Mouse (Mus musculus): ENCODE data around the gene Nadk. TPM values are rescaled to one million over a fixed set of nuclear protein-coding genes. Genes with fewer than 3 reads are reported as not detected.

Gene Nadk
- polyA plus RNA-seq, 1 experiment = 141 TPM

DNA sequence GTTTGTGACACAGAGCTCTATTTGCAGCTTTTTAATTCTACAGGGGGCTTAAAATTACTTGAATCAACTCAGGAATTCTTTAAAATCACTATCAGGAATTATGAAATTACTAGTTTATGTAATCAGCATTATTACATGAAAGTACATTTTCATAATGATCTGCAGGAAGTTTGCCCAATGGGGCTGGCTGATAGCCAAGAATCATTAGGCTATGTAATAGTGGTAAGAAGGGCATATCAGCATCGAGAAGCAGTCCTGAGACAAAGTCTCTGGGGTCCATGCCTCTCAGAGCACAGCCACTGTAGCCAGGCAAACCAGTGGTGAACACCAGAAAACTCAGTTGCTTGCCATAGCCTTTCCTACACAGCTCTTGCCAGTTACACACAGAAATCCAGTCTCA, 31.6 kb downstream of the Nadk start:
- DNase-seq = no peak

GRCm38 (mm10) chr4:155595777-155596176, 33.6 kb downstream of the Nadk start:
- Histone ChIP-seq H3K4me1 (ENCODE audit: control insufficient read depth, insufficient read depth, low read length) (0 out of 2 replicates have a peak, but pooled peaks cover 3% of the 10 kb centered on the region), H3K27me3 (replicated peaks; ENCODE audit: control insufficient read depth, insufficient read depth, low read length) (no peaks in the 10 kb centered on the region), H3K36me3 (ENCODE audit: control insufficient read depth, insufficient read depth, low read length) (no peaks in the 10 kb centered on the region), H3K4me3 (ENCODE audit: insufficient read depth, low read depth, low read length) (no peak overlapping the region), H3K27ac (ENCODE audit: insufficient read depth, low read depth, low read length) (no peak overlapping the region)
- whole genome bisulfite sequencing = 75% methylated on average over 3 of the region's 3 CpGs
- no peak for DNase-seq
- TF ChIP-seq CTCF (conservative IDR thresholded peaks at IDR 0.05; ENCODE audit: insufficient read depth, insufficient read length, low read depth, low read length) (no peak), POLR2A (IDR thresholded peaks at IDR 0.05; ENCODE audit: low read depth, low read length) (no peak)

More for the DNA sequence above, 31.6 kb downstream of the Nadk start:
- Histone ChIP-seq H3K4me3 (ENCODE audit: insufficient read depth, low read depth, low read length) (no peak overlapping the region), H3K27ac (ENCODE audit: insufficient read depth, low read depth, low read length) (no peak overlapping the region), H3K36me3 (ENCODE audit: control insufficient read depth, insufficient read depth, low read length) (no peaks in the 10 kb centered on the region), H3K4me1 (ENCODE audit: control insufficient read depth, insufficient read depth, low read length) (0 out of 2 replicates have a peak, but pooled peaks cover 3% of the 10 kb centered on the region), H3K27me3 (replicated peaks; ENCODE audit: control insufficient read depth, insufficient read depth, low read length) (no peaks in the 10 kb centered on the region)
- 42% methylated on average over 1 of the region's 1 CpGs for WGBS
- TF ChIP-seq CTCF (conservative IDR thresholded peaks at IDR 0.05; ENCODE audit: insufficient read depth, insufficient read length, low read depth, low read length) (no peak), POLR2A (IDR thresholded peaks at IDR 0.05; ENCODE audit: low read depth, low read length) (no peak)

GRCm38 (mm10) chr4:155596606-155597005, 34.4 kb downstream of the Nadk start:
- Histone ChIP-seq H3K27ac (ENCODE audit: insufficient read depth, low read depth, low read length) (no peak overlapping the region), H3K36me3 (ENCODE audit: control insufficient read depth, insufficient read depth, low read length) (no peaks in the 10 kb centered on the region), H3K4me1 (ENCODE audit: control insufficient read depth, insufficient read depth, low read length) (0 out of 2 replicates have a peak, but pooled peaks cover 3% of the 10 kb centered on the region), H3K27me3 (replicated peaks; ENCODE audit: control insufficient read depth, insufficient read depth, low read length) (no peaks in the 10 kb centered on the region), H3K4me3 (ENCODE audit: insufficient read depth, low read depth, low read length) (no peak overlapping the region)
- 45% methylated on average over 5 of the region's 5 CpGs for WGBS
- TF ChIP-seq POLR2A (IDR thresholded peaks at IDR 0.05; ENCODE audit: low read depth, low read length) = no peak
- TF ChIP-seq CTCF (conservative IDR thresholded peaks at IDR 0.05; ENCODE audit: insufficient read depth, insufficient read length, low read depth, low read length) = no peak
- DNase-seq = no peak

DNA sequence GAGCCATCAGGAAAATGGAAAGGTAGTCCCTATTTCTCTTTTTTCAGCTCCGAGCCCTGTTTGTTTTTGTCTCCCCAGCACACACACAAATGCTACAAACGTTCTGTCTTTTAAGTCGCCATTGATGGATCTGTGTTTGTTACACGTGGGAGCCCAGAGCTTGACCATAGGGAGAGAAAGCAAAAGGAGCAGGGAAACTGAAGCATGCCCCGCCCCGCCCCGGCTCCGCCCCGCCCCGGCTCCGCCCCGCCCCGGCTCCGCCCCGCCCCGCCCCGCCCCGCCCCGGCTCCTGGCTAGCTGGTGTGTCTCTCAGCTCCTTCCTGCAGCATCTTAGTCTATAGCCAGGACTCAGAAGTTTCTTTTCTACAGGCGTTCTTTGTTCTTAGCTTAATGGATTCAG, 36.4 kb downstream of the Nadk start:
- no peak for DNase-seq
- H3K27me3 ChIP-seq (replicated peaks; ENCODE audit: control insufficient read depth, insufficient read depth, low read length) = no peaks in the 10 kb centered on the region
- H3K4me1 ChIP-seq (ENCODE audit: control insufficient read depth, insufficient read depth, low read length) = 0 out of 2 replicates have a peak, but pooled peaks cover 7% of the 10 kb centered on the region
- no peak overlapping the region for H3K4me3 ChIP-seq (ENCODE audit: insufficient read depth, low read depth, low read length)
- H3K36me3 ChIP-seq (ENCODE audit: control insufficient read depth, insufficient read depth, low read length) = no peaks in the 10 kb centered on the region; the same call in 1 of the 2 replicates
- H3K27ac ChIP-seq (ENCODE audit: insufficient read depth, low read depth, low read length) = no peak overlapping the region
- 17% methylated on average over 16 of the region's 20 CpGs for WGBS
- TF ChIP-seq CTCF (conservative IDR thresholded peaks at IDR 0.05; ENCODE audit: insufficient read depth, insufficient read length, low read depth, low read length) (no peak), POLR2A (IDR thresholded peaks at IDR 0.05; ENCODE audit: low read depth, low read length) (no peak)

GRCm38 (mm10) chr4:155599901-155600825, 38.0 kb downstream of the Nadk start:
- Histone ChIP-seq H3K27ac (ENCODE audit: insufficient read depth, low read depth, low read length) (no peak overlapping the region; the same call in 1 of the 2 replicates), H3K27me3 (replicated peaks; ENCODE audit: control insufficient read depth, insufficient read depth, low read length) (no peaks in the 10 kb centered on the region), H3K4me1 (ENCODE audit: control insufficient read depth, insufficient read depth, low read length) (0 out of 2 replicates have a peak, but pooled peaks cover 7% of the 10 kb centered on the region), H3K36me3 (ENCODE audit: control insufficient read depth, insufficient read depth, low read length) (no peaks in the 10 kb centered on the region; the same call in 1 of the 2 replicates), H3K4me3 (ENCODE audit: insufficient read depth, low read depth, low read length) (no peak overlapping the region)
- no peak for DNase-seq
- TF ChIP-seq CTCF (conservative IDR thresholded peaks at IDR 0.05; ENCODE audit: insufficient read depth, insufficient read length, low read depth, low read length) = no peak
- WGBS = 77% methylated on average over 11 of the region's 11 CpGs

- DNase-seq = peak; percentile 96
- Histone ChIP-seq H3K4me3 (ENCODE audit: insufficient read depth, low read depth, low read length) (peak within 1 kb of the TSS; percentile 95), H3K27me3 (replicated peaks; ENCODE audit: control insufficient read depth, insufficient read depth, low read length) (no peaks in the 10 kb centered on the region), H3K4me1 (ENCODE audit: control insufficient read depth, insufficient read depth, low read length) (0 out of 2 replicates have a peak, but pooled peaks cover 6% of the 10 kb centered on the region), H3K36me3 (ENCODE audit: control insufficient read depth, insufficient read depth, low read length) (no peaks in the 10 kb centered on the region; the same call in 1 of the 2 replicates), H3K27ac (ENCODE audit: insufficient read depth, low read depth, low read length) (peak within 1 kb of the TSS; percentile 98)
- TF ChIP-seq CTCF (conservative IDR thresholded peaks at IDR 0.05; ENCODE audit: insufficient read depth, insufficient read length, low read depth, low read length) (no peak), POLR2A (IDR thresholded peaks at IDR 0.05; ENCODE audit: low read depth, low read length) (peak; percentile 62)
- WGBS = under 1% methylated on average over 65 of the region's 65 CpGs
Observed at GRCm38 (mm10) chr4:155601091-155601996, 39.2 kb downstream of the Nadk start, which contains the start of gene Slc35e2. Gene Slc35e2, plus strand, starts transcription at chr4:155601416.

Data from kidney, adult 2 months (tissue).